Mouse (Mus musculus) ovary, postnatal 10 days (tissue): ENCODE data around the gene Crkl.
A peak's percentile ranks its signal among the peaks of the same experiment; 100 is the strongest.

Source experiments
- DNase-seq: peaks from one replicate; pipeline ENCODE4 v3.0.0; 2022; ENCODE audit warnings: low spot score

The Crkl gene

GRCm38 (mm10) chr16:17451541-17452372 is at the start of gene Crkl:
Crkl (plus strand) TSS chr16:17451987.
- DNase-seq = peak; percentile 95

DNA sequence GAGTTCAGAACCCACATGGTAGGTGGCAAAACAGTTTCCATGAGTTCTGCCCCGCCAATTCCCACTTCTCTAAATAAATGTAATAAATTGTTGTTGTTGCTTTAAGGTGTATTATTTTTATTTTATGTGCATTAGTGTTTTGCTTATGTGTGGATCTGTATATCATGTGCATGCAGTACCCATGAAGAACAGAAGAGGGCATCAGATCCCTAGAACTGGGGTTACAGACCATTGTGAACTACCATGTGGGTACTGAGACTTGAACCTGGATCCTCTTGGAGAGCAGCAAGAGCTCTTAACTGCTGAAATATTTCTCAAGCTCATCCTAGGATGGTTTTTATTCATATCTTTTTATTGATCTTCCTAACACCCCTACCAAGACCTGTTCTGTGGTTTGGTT is 48.9 kb upstream of the Crkl start:
- DNase-seq = no peak

DNA sequence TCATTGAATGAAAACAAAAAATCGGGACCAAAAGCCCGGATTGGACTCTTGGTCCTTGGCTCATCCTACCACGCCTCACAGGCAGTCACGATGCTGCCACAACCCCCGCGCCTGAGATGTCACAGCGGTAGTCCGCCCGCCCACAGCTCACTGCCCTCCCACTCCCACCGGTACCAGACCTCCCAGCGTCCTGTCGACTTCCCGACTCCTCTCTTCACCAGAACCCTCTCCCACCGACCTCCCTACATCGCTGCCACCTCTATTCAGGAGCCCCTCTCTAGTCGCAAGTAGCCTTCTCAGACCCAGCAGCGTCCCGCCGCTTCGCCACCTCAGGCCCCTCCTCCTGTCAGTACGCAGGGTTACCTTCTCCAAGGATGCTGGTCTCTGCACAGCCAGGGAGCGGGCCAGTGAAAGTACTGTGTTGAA is 46.5 kb upstream of the Crkl start:
- DNase-seq = peak; percentile 54

DNA sequence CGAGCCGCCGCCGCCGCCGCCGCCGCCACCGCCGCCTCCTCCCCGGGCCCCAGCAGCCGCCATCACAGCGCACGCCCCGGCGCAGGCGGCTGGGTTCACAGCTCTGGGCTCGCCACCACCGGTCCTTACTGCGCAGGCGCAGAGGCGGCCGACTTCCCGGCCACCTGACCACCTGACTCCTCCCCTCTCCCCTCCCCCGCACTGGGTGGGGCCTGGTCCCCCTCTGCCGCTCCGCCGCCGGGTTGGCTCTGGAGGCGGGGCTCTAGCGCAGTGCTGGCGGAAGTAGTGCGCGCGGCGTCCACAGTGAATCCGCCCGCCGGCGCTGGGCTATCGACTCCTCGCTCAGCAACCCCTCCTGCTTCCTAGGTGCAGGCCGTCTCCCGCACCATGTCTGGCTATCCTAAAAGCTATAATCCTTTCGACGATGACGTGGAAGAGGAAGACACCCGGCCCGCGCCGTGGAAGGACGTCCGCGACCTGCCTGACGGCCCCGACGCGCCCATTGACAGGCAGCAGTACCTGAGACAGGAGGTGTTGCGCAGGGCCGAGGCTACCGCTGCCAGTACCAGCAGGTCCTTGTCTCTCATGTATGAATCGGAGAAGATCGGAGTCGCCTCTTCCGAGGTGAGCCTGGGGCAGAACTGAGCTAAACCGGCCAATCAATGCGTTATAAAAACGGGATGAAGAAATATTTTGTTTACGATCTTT is 45.9 kb upstream of the Crkl start, which contains the start of the genes Snap29 and Pi4ka:
Gene Snap29 (plus strand): TSS at position 251 of the 708 bp plus-strand sequence.
Gene Pi4ka (minus strand): TSS at position 579 of the 708 bp plus-strand sequence.
- DNase-seq = peak; percentile 98

- no peak for DNase-seq
Measured at GRCm38 (mm10) chr16:17406512-17407231, 45.1 kb upstream of the Crkl start.

- no peak for DNase-seq
Measured at GRCm38 (mm10) chr16:17409046-17409445, 42.7 kb upstream of the Crkl start.

GRCm38 (mm10) chr16:17410209-17410608 is 41.6 kb upstream of the Crkl start:
- DNase-seq = no peak

DNA sequence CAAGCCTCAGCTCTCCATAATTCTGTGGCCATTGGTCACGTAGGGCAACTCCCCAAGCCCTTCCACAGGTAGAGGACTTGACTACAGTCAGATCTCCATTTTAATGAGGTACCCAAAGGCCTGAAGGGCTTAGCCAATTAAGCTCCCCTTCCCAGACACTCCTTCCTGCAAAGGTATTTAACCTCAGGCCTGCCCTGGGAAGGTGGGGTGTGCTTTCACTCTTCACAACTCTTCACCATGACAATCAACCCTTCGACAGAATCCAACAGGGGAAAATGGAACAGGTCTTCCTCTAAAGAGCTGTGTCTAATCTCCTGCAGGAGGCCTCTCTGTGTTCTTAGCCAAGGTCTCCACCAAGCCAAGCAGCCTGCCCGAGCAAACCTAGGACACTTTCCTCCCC is 28.8 kb upstream of the Crkl start:
- DNase-seq = no peak

DNA sequence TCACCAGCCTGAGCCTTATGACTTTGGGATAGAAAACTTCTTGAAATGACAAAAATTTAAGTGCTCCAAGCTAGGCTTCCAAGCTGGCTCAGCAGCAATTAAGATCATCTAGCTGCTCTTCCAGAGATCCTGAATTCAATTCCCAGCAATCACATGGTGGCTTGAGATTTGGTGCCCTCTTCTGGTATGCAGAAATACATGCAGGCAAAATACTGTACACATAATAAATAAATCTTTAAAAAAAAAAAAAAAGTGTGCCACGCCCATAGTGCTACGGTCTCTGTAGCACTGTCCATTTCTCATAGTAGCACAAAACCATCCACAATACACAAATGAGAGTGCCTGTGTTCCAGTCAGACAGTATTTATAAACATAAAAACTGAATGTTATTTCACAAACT is 19.2 kb upstream of the Crkl start:
- DNase-seq = no peak

DNA sequence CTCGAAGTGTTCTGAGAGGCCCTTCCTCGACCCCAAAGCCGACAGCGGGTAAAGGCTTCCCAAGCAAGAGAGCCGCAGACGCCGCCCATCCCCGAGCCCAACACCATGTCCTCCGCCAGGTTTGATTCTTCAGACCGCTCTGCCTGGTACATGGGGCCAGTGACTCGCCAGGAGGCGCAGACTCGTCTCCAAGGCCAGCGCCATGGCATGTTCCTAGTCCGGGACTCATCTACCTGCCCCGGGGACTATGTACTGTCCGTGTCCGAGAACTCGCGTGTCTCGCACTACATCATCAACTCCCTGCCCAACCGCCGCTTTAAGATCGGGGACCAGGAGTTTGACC is 557 bp downstream of the Crkl start:
- no peak for DNase-seq

GRCm38 (mm10) chr16:17456901-17457300 is 5.1 kb downstream of the Crkl start:
- no peak for DNase-seq

DNA sequence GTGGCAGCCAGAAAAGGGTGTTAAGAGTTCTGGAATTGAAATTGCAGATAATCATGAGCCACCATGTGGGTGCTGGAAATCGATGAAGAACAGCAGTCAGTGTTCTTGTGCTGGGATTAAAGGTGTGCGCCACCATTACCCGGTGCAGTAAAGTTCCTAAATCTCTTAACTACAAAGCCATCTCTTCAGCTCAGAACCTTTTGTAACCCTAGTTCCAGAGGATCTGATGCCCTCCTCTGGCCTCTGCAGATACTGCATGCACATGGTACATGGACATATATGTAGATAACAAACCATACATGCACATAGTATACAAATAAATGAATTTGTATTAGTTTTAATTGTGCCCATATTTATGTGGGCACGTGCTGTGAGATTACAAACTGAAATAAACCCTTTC is 8.5 kb downstream of the Crkl start:
- DNase-seq = no peak

- DNase-seq = no peak
Measured at GRCm38 (mm10) chr16:17461596-17461995, 9.8 kb downstream of the Crkl start.

DNA sequence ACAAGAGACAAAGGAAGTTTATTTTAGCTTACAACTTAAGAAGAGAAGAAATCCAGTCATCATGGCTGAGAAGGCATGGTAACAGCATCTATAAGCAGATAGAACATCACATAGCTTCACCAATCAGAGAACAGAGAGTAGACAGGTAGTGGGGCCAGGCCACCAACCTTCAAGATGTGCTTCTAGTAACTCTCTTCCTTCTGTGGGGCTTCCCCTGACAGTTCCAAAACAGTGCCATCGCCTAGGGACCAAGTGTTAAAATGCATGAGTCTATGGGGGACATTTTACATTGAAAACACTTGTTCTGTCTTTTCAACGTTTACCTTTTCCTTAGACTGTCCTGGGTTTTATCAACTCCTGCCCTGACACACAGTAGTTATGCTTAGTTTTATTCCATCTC is 11.4 kb downstream of the Crkl start:
- DNase-seq = no peak

DNA sequence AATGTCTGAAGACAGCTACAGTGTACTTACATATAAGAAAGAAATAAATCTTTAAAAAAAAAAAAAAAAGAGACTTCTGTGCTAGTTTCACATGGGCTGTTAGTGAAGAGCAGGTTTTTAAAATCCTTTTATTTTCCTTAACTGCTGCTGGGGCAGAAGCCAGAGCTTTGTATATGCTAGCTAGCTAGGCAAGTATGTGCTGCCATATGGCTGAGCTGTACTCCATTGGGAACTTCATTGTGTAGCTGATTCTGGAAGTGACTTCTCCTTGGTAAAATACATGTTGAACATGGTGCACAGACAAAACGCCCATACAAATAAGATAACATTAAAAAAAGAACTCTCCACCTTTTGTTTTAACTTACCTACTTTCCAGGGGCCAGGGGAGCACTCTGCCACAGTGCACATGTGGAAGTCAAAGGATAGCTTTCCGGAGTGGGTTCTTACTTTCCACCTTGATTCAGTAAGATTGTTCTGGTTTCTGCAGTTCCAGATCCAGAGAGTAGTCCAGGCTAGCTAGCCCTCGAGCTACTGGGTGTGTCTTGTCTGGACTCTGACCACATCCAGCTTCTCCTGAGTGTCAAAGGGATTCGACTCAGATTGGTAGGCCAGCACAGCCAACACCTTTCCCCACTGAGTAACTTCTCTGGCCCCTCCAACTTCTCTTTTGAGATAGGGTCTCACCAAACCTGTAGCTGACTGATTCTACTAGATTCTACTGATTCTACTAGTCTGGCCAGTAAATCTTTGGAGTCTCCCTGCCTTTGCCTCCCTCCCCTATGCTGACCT is 15.3 kb downstream of the Crkl start:
- no peak for DNase-seq

- no peak for DNase-seq
Measured at GRCm38 (mm10) chr16:17472498-17472897, 20.7 kb downstream of the Crkl start.

DNA sequence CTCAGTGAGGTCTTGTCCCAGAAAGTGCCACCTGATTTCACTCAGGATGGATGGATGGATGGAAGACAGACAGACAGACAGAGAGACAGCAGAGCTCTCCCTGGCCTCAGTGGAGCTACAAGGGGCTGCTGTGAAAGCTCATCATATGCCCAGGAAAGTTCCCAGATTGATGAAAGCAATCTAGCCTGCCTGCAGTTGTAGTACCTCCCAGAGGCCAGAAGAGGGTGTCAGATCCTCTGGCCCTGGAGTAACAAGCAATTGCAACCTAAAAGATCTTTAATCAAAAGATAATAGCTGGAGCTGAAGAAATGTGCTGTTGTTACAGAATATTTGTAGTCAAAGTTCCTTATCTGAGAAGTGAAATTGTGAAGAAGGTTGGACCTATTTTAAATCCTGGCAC is 22.3 kb downstream of the Crkl start:
- DNase-seq = no peak

- DNase-seq = no peak
Measured at GRCm38 (mm10) chr16:17474761-17475160, 23.0 kb downstream of the Crkl start.

GRCm38 (mm10) chr16:17475326-17475725 is 23.5 kb downstream of the Crkl start:
- DNase-seq = no peak

GRCm38 (mm10) chr16:17478331-17478943 is 26.6 kb downstream of the Crkl start:
- no peak for DNase-seq

- no peak for DNase-seq
Measured at GRCm38 (mm10) chr16:17481465-17481864, 29.7 kb downstream of the Crkl start.
